Mouse (Mus musculus) lung, adult 2 months (tissue): ENCODE measurements around the gene Maf. TPM values are rescaled to one million over a fixed set of nuclear protein-coding genes. Genes with fewer than 3 reads are reported as not detected.

ENCODE experiments used
- DNase-seq: peaks from one replicate; pipeline ENCODE4 v3.0.0; 2022
- H3K4me1 ChIP-seq: fragments of 200-500 bp; 2 replicates; pipeline ENCODE4 v1.6.1; 2011; ENCODE audit warnings: low read length; ENCODE audit not compliant: control insufficient read depth, insufficient read depth
- H3K4me3 ChIP-seq: fragments of 200-500 bp; replicated peaks from 2 replicates; pipeline ENCODE3; 2011; ENCODE audit warnings: low read depth, mild to moderate bottlenecking, control low read depth, low read length; ENCODE audit errors: extremely low read depth
- CTCF ChIP-seq: fragments of 200-500 bp; IDR thresholded peaks from 2 replicates; pipeline ENCODE4 v1.5.1; 2011; ENCODE audit warnings: mild to moderate bottlenecking, low read length, control low read depth; ENCODE audit not compliant: insufficient read depth
- POLR2A ChIP-seq: fragments of 200-500 bp; IDR thresholded peaks from 2 replicates; pipeline ENCODE4 v1.6.1; 2011; ENCODE audit warnings: low read depth, mild to moderate bottlenecking, control low read depth, low read length, borderline replicate concordance; ENCODE audit errors: extremely low read depth
- WGBS: fragments of 180-500 bp; shearing (Covaris S2); methylation state at CpG from one replicate; pipeline ENCODE4 v1.1.7; 2018; 5-methylcytosine and 5-hydroxymethylcytosine counted together
- polyA plus RNA-seq: library from polyadenylated mRNA; depleted of rRNA; stranded (reverse); fragments of >200 nt; gene quantifications from 2 replicates; pipeline ENCODE4 v1.2.3, GENCODE M21; 2012

Maf gene
- polyA plus RNA-seq, 1 experiment, result 9.0 TPM

DNA sequence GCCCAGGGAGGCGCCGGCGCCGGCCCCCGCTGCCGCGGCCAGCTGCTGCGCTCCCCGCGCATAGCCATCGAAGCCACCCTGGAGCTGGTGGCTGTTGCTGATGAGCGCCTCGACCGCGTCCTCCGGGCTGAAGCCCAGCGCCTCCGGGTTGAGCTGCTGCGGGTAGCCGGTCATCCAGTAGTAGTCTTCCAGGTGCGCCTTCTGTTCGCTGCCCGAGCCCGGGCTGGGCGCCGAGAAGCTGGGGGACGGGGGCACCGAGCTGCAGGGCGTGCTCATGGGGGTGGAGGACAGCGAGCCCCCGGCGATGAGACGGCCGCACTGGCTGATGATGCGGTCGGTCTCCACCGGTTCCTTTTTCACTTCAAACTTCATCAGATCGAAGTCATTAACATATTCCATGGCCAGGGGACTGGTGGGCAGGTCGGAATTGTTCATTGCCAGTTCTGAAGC, 1.2 kb downstream of the Maf start:
- TF ChIP-seq POLR2A, result 0 out of 2 replicates have a peak, but pooled peaks have one; percentile 7
- TF ChIP-seq CTCF, result no peak
- DNase-seq, result peak; percentile 37
- peaks cover 4% of the 10 kb centered on the region; the same call in 1 of the 2 replicates for H3K4me1 ChIP-seq
- WGBS, result under 1% methylated on average over 37 of the region's 39 CpGs
- peak overlapping the region; percentile 40 for H3K4me3 ChIP-seq

DNA sequence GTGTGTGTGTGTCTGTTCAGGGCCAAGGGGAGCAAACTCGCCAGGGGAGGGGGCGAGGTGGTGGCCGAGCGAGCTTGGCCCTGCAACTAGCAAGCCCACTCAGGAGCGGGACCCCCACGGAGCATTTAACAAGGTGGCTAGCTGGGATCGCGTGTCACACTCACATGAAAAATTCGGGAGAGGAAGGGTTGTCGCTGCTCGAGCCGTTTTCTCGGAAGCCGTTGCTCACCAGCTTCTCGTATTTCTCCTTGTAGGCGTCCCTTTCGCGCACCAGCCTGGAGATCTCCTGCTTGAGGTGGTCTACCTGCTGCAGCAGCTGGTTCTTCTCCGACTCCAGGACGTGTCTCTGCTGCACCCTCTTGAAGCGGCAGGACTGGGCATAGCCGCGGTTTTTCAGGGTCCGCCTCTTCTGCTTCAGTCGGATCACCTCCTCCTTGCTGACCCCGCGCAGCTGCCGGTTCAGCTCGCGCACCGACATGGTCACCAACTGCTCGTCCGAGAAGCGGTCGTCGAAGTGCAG, 1.9 kb downstream of the Maf start:
- Histone ChIP-seq H3K4me3 (peak overlapping the region; percentile 75), H3K4me1 (peaks cover 4% of the 10 kb centered on the region; the same call in 1 of the 2 replicates)
- TF ChIP-seq POLR2A, result no peak
- no peak for TF ChIP-seq CTCF
- WGBS, result 1% methylated on average over 36 of the region's 36 CpGs
- DNase-seq, result peak; percentile 44

DNA sequence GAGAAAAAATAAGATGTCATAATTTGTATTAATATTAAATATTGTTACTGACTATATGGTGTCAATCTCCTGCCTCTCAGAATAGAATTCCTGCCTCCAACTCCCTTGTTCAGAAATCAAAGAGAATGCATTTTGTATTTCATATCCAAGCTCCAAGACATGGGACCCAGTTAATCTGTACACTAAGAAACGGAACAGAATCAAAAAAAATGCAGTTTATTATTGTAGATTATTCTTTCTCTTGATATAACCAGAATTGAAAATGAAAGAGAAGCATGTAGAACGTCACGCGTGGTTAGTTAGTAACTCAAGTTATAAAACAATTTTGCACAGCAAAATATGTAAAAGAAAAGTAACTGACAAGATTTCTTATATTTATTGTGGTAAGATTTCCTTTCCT, 4.5 kb downstream of the Maf start:
- no peak for DNase-seq
- no peak overlapping the region for H3K4me3 ChIP-seq
- peaks cover 4% of the 10 kb centered on the region; the same call in 1 of the 2 replicates for H3K4me1 ChIP-seq
- TF ChIP-seq POLR2A (no peak), CTCF (no peak)
- WGBS, result 71% methylated on average over 4 of the region's 4 CpGs

DNA sequence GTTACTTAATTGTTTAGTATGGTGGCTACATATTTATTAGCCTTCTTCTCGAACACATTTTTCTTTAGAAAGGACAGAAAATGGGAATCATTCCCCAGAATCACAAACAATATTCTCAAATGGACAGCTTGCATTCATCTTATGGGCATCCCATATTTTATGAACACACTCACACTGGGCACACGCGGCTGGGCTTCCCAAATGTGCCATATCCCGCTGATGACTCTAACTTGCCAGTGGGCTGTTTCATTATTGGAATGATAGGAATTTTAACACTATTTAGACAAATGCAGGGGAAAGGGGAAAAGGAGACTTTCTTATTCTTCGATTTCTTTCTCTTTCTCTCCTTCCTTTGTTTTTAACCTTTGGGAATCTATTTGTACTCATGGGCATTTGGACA, 6.6 kb downstream of the Maf start:
- TF ChIP-seq POLR2A (no peak), CTCF (no peak)
- Histone ChIP-seq H3K4me3 (no peak overlapping the region), H3K4me1 (peaks cover 4% of the 10 kb centered on the region; the same call in 1 of the 2 replicates)
- DNase-seq, result no peak
- WGBS, result 67% methylated on average over 5 of the region's 5 CpGs

DNA sequence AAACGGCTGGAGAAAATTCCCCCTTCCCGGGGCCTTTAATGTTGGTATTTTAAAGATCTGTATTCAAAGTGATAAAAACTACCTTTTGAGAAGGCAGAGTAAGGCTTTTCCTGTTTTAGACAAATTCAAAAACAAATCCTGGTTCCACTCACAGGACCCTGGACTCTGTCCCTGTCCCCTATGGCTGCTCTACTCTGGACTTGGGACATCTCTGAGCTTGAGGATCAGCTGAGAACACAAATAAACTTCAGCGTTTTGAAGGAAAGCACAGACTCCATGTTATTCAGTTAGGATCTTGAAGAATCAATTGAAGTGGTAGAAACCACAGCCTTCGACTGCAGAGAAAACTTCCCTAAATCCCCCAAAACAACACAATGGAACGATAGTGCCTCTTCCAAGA, 8.4 kb downstream of the Maf start:
- no peak overlapping the region for H3K4me3 ChIP-seq
- DNase-seq, result no peak
- TF ChIP-seq CTCF (no peak), POLR2A (no peak)
- WGBS, result 61% methylated on average over 5 of the region's 5 CpGs
- no peaks in the 10 kb centered on the region for H3K4me1 ChIP-seq

DNA sequence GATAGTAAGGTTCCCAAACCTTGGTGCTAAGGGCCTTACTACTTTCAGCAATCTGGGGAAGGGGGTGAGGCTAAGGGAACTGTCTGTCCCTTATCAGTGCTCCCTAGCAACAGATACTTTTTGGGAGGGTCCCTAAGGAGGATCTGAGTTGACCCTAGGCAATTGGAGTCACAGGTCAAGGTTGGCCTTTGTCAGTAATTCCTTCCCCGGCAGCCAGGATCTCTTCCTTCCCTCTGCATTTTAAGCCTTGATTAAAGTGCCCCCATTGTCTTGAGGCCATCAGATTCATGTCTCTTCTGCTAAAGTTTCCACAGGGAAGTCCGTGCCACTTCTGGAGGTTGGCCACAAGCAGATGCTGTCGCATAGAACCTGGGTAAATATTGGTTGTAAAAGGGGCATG, 10.2 kb downstream of the Maf start:
- WGBS, result 42% methylated on average over 3 of the region's 3 CpGs
- no peak overlapping the region for H3K4me3 ChIP-seq
- H3K4me1 ChIP-seq, result no peaks in the 10 kb centered on the region
- no peak for DNase-seq
- no peak for TF ChIP-seq CTCF
- no peak for TF ChIP-seq POLR2A

DNA sequence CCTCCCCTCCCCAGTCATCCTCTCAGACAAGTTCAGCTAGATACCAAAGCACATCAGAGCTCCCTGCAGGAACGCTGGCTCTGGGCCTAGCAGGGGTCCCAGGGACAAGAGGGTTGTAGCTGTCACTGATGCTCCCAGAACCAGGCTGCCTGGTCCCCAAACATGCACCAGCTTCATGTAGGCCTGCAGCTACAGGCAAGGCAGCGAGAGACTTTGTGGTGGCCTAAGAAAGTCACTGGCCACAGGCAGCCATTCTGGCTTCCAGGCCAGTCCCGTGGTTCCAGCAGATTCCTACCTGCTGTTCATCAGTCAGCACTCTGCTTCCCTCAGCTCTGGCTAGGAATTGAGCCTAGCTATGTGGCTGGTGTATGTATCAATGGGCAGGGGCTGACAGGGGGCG, 10.9 kb downstream of the Maf start:
- WGBS, result 82% methylated on average over 4 of the region's 4 CpGs
- no peak for TF ChIP-seq POLR2A
- no peak for TF ChIP-seq CTCF
- DNase-seq, result no peak
- Histone ChIP-seq H3K4me1 (no peaks in the 10 kb centered on the region), H3K4me3 (no peak overlapping the region)

DNA sequence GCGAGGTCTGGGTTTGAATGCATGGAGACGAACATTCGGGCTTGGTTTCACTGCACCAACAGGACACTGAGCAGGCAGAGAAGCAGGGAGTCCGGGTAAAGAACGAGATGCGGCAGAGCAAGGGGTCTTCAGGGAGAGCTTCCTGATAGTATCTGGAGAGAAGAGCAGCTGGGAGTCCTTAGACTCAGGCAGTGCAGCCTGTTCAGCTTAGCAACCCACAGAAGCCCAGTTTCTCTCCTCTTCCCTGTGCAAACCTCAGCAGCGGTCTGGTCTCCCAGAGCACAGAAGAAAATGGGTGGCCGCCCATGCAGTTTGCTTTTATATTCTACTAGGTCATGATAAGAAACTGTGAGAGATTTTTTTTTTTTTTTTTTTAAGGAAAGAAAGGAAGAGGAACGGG, 20.2 kb downstream of the Maf start:
- DNase-seq, result no peak
- Histone ChIP-seq H3K4me3 (no peak overlapping the region), H3K4me1 (no peaks in the 10 kb centered on the region)
- WGBS, result 72% methylated on average over 9 of the region's 9 CpGs
- TF ChIP-seq POLR2A (no peak), CTCF (no peak)

DNA sequence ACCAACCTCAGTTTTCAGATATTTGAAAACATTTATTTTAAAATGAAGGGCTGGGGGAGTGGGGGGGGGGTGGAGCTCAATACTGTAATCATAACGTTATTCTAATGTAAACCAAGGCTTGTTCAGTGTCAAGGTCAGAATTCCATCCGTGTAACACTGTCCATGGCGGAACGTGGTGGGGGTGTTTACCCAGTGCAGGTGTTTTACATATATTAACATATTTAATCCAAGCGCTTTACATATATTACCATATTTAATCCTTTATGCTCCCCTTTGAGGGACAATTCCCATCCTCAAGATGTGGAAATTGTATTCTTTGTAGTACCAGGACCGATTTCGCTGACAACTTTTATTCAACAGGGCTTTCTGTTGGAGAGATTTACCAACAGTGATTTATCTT, 24.3 kb downstream of the Maf start:
- 61% methylated on average over 7 of the region's 7 CpGs for WGBS
- no peaks in the 10 kb centered on the region for H3K4me1 ChIP-seq
- no peak overlapping the region for H3K4me3 ChIP-seq
- TF ChIP-seq POLR2A, result no peak
- no peak for TF ChIP-seq CTCF
- no peak for DNase-seq

DNA sequence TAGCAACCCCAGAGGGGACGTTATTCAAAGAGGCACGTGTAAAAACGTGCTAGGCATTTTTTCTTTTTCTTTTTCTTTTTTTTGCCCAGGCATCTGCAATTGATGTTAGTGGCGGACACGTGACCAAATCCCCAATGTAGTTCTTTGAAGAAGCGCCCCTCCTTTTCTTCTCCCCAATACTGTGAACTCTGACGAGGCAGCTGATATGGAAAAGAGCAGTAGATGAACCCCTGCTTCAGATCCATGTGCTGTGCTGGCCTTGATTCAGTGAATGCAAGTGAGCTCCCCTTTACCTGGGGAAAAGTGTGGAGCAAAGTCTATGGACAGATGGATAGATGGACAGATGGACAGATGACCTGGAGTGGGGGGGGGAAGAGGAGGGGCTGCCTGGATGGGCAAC, 28.1 kb downstream of the Maf start:
- WGBS, result 76% methylated on average over 7 of the region's 7 CpGs
- no peak for TF ChIP-seq POLR2A
- TF ChIP-seq CTCF, result no peak
- Histone ChIP-seq H3K4me1 (no peaks in the 10 kb centered on the region), H3K4me3 (no peak overlapping the region)
- no peak for DNase-seq
